Mouse (Mus musculus): ENCODE results near the gene Pvrig. TPM values are rescaled to one million over a fixed set of nuclear protein-coding genes. Genes with fewer than 3 reads are reported as not detected.
"Not testable (repeated sequence)": the region's sequence is repeated elsewhere in the genome, so short reads cannot be mapped to it uniquely, and the experiment has no call there.

Pvrig gene
- total RNA-seq (2021), result not detected in 2 replicates
- long read RNA-seq, result 0 reads

GRCm38 (mm10) chr5:138341661-138342060 is at the start of gene Pvrig:
Gene Pvrig, plus strand, starts transcription at chr5:138341961.
- no peak for DNase-seq

- no peak for DNase-seq
Measured at GRCm38 (mm10) chr5:138294158-138294557, 47.6 kb upstream of the Pvrig start.

GRCm38 (mm10) chr5:138299613-138300012 is 42.1 kb upstream of the Pvrig start:
- no peak for DNase-seq

- DNase-seq, result no peak
Measured at GRCm38 (mm10) chr5:138312795-138313194, 29.0 kb upstream of the Pvrig start.

GRCm38 (mm10) chr5:138343216-138343615 is 1.5 kb downstream of the Pvrig start:
- DNase-seq, result no peak

- DNase-seq, result not testable (repeated sequence)
Measured at GRCm38 (mm10) chr5:138363208-138363607, 21.4 kb downstream of the Pvrig start.

- DNase-seq, result not testable (repeated sequence)
Measured at GRCm38 (mm10) chr5:138365347-138365746, 23.6 kb downstream of the Pvrig start.

Other genes starting within 250 kb of the Pvrig start
- 18.9 and 19.8 TPM in 2 replicates for gene Zscan21, start 225.1 kb upstream of the Pvrig start, total RNA-seq (2021)
- 11.4 and 14.1 TPM in 2 replicates for gene Zfp113, start 186.2 kb upstream of the Pvrig start, total RNA-seq (2021)
- 136 and 140 TPM in 2 replicates for gene Cops6, start 180.9 kb upstream of the Pvrig start, total RNA-seq (2021)
- gene Ap4m1, start 170.0 kb upstream of the Pvrig start, total RNA-seq (2021), result 19.1 and 25.8 TPM in 2 replicates
- 46.7 and 48.8 TPM in 2 replicates for gene Mcm7, start 169.5 kb upstream of the Pvrig start, total RNA-seq (2021)
- gene Taf6, start 154.5 kb upstream of the Pvrig start, total RNA-seq (2021), result 42.9 and 46.0 TPM in 2 replicates
- 21.6 and 25.5 TPM in 2 replicates for gene Cnpy4, start 154.5 kb upstream of the Pvrig start, total RNA-seq (2021)
- 9.4 and 12.1 TPM in 2 replicates for gene Mblac1, start 147.6 kb upstream of the Pvrig start, total RNA-seq (2021)
- gene Nxpe5, start 116.1 kb upstream of the Pvrig start, total RNA-seq (2021), result 0.30 TPM in 1 of 2 replicates, not detected in the other
- gene Lamtor4, start 86.5 kb upstream of the Pvrig start, total RNA-seq (2021), result 79.7 and 96.6 TPM in 2 replicates
- gene BC037034, start 77.9 kb upstream of the Pvrig start, total RNA-seq (2021), result 31.6 and 38.4 TPM in 2 replicates
- gene Gal3st4, start 69.1 kb upstream of the Pvrig start, total RNA-seq (2021), result not detected in 2 replicates
- not detected in 2 replicates for gene Gm43720, start 62.0 kb upstream of the Pvrig start, total RNA-seq (2021)
- 0.81 and 0.91 TPM in 2 replicates for gene Gpc2, start 62.0 kb upstream of the Pvrig start, total RNA-seq (2021)
- gene Stag3, start 61.7 kb upstream of the Pvrig start, total RNA-seq (2021), result not detected in 2 replicates
- gene Zfp157, start 99.5 kb downstream of the Pvrig start, total RNA-seq (2021), result 6.4 and 9.1 TPM in 2 replicates
- not detected in 2 replicates for gene 1700123K08Rik, start 222.8 kb downstream of the Pvrig start, total RNA-seq (2021)